Mouse (Mus musculus): ENCODE measurements around the gene Stk4. TPM values are rescaled to one million over a fixed set of nuclear protein-coding genes. Genes with fewer than 3 reads are reported as not detected.
"Not testable (repeated sequence)": the region's sequence is repeated elsewhere in the genome, so short reads cannot be mapped to it uniquely, and the experiment has no call there.

Stk4 gene
- 34.7 and 42.5 TPM in 2 replicates for total RNA-seq (2021)
- long read RNA-seq, full-length matches to known transcripts = 4 of 5 reads
- long read RNA-seq, partial matches to known transcripts = 0 of 5 reads
- long read RNA-seq, other reads (novel, unspliced or antisense) = 1 of 5 reads

- no peak for DNase-seq
These were observed at the start of gene Stk4 for GRCm38 (mm10) chr2:164070142-164070764. TSS of gene Stk4 (plus strand) at chr2:164070322.

GRCm38 (mm10) chr2:164022104-164022503 is 48.0 kb upstream of the Stk4 start:
- no peak for DNase-seq

DNA sequence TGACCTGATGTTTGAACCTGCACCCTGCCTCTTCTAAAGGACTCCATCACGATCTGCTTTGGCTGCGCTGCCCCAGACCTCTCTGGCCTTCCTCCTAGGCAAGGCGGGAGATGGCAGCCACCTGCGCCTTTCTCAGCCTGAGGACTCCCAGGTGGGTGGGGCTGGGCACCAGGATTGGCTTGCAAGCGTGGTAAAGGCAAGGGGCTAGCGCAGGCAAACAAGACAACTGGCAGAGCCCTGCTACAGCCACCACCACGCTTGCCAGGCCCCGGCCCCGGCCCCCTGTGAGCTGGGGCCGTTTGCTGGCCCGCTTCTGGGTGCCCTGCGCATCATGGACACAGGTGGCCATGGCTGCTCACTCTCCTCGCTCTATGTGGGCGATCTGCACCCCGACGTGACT is 45.0 kb upstream of the Stk4 start, which contains the start of gene Pabpc1l:
Gene Pabpc1l (plus strand): TSS at position 301 of the 400 bp plus-strand sequence.
- no peak for DNase-seq

- DNase-seq = no peak
These were observed 39.0 kb upstream of the Stk4 start for GRCm38 (mm10) chr2:164031147-164031546.

- DNase-seq = no peak
These were observed 37.1 kb upstream of the Stk4 start for GRCm38 (mm10) chr2:164032973-164033372.

DNA sequence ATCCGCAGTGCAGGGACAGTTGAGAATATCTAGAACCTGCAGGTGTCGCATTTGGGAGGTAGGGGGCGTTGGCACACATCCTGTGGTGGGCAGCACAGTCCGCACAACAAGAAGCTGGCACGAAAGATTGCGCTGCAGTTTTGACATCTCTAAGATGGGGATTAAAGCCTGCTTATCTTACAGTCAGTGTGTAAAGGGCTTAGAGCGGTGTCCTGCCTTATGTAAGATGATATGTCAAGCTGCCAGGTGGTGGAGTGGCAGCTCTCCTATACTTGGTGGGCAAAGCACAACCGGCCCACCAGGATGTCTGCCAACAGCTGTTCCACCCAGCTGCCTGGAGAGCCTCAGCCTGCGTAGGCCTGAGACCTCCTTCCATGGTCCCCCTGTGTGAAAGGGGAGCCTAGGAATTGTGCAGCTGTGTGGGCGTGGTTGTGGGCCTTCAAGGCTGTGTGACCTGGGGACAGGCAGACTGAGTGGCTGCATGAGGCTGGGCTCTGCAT is 33.6 kb upstream of the Stk4 start:
- DNase-seq = no peak

GRCm38 (mm10) chr2:164038407-164039028 is 31.6 kb upstream of the Stk4 start:
- DNase-seq = no peak

DNA sequence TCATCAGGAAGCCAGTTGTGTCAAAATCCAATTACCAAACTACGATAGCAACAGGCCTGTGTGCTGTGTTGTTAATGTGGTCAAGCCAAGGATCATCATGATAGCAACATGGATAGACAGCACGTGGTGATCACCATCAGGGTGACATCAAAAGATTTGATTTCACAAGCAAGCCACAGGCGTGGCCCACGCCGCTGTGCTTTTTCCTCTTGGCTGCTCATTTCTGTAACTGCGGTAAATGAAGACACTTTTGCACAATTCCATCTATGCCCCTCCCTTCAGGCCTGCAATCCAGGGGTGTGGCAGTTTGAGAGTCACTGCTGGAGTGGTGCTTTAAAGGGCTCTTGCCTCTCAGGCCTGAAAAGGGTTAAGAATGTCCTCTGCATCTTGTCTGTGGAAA is 29.2 kb upstream of the Stk4 start:
- DNase-seq = no peak

DNA sequence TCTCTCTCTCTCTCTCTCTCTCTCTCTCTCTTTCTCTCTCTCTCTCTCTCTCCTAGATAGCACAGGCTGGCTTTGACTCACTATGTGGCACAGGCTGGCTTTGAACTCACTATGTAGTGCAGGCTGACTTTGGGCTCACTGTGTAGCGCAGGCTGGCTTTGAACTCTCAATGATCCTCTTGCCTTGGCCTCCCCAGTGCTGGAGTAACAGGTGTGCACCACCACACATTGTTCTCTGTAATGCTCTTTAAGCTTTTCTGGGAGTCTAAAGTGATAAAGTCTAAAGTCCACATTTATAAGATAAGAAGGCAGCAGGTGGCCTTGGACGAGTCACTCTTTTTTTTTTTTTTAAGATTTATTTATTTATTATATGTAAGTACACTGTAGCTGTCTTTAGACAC is 28.6 kb upstream of the Stk4 start:
- no peak for DNase-seq

GRCm38 (mm10) chr2:164047197-164047690 is 22.9 kb upstream of the Stk4 start:
- DNase-seq = peak; percentile 26

GRCm38 (mm10) chr2:164053767-164054166 is 16.4 kb upstream of the Stk4 start:
- DNase-seq = peak; percentile 68

GRCm38 (mm10) chr2:164054671-164055070 is 15.5 kb upstream of the Stk4 start:
- DNase-seq = no peak

DNA sequence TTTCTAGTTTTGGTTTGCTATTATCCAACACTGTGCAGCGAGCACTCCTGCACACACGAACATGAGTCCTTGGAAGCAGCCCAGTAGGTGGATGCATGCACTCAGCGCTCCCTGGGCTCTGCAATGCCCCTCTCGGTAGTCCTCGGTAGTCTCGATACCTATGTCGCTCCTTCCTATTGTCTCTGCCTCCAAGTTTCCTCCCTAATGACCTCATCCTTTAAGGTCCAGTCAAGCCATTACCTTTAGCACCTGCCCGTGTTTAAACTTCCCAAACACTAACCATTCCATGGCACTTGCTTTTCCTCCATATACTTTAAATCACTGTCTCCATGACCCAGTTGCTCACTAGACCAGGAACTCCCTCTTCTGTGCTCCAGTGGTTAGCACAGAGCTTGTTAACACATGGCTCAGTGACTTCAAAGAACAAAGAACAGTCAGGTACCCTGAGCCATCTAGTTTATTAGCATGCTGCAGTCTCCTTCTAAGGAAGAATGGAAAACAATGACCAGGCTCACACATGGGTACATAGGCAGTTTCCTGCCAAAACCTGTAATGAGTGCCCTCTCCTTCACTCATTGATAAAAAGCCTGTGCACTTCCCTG is 10.4 kb upstream of the Stk4 start:
- DNase-seq = no peak

DNA sequence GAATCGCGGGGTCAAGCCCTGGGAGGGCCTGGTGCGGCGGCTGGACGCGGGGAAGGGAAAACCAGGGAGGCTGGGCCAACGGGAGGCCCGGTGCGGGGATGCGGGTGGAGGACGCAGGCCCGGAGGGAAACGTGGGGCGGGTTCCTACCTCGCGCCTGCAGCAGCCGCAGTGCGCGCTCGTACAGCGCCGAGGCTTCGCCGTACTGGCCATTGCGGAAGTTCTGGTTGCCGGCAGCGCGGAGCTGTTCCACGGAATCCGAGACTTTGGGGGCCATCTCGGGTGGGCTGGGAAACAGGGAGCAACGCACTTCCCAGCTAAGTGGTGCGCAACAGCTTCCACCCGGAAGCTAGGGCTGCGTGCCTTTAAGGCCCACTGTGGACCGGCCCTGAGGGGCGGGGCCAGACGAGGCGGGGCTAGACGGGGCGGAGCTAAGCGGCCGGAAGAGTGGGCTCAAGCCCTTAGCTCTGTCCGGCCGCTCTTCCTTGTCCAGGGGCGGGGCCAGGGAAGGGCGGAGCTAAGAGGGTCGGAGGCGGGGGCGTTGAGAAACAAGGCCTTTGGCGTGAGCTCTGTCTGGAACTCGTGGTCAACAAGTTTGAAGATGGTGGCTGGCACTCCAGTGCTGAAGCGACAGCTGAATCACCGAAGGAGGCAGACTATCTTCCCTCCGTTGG is 779 bp downstream of the Stk4 start, which contains the start of gene Tomm34:
Gene Tomm34 (minus strand): TSS at position 405 of the 672 bp plus-strand sequence.
- DNase-seq = peak; percentile 97

DNA sequence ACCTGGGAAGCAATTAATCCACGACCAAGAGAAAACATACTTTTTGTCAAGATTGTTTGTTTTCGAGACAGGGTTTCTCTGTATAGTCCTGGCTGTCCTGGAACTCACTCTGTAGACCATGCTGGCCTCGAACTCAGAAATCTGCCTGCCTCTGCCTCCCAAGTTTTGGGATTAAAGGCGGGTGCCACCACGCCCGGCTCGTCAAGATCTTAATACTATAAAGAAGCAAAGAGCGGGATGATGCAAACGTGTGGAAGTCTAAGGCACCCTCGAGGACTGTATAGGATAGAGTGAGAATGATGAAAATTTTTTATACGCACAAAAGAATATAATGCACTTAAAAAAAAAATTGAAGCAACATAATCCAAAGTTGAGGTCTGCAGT is 1.3 kb downstream of the Stk4 start:
- DNase-seq = not testable (repeated sequence)

DNA sequence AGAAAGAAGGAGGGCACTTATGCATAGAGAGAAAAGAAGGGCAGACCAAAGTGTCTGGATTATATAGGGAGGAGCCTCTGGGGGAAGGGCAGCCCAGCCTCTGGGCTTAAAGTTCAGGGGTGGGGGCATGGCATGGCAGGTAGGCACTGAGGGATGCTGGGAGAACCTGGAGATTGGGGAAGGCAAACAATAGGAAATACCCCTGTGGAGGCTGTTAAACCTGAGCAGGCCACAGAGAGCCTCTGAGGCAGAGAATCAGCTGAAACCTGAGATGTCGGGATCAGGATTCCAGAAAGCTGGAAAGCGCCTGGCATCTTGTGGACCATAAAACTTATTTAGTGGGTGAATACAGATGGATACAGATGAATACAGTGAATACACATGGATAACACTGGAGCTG is 2.0 kb downstream of the Stk4 start:
- no peak for DNase-seq

- no peak for DNase-seq
These were observed 3.0 kb downstream of the Stk4 start for GRCm38 (mm10) chr2:164073120-164073519.

GRCm38 (mm10) chr2:164073918-164074578 is 3.9 kb downstream of the Stk4 start:
- DNase-seq = peak; percentile 98

- DNase-seq = no peak
These were observed 5.0 kb downstream of the Stk4 start for GRCm38 (mm10) chr2:164075088-164075487.

DNA sequence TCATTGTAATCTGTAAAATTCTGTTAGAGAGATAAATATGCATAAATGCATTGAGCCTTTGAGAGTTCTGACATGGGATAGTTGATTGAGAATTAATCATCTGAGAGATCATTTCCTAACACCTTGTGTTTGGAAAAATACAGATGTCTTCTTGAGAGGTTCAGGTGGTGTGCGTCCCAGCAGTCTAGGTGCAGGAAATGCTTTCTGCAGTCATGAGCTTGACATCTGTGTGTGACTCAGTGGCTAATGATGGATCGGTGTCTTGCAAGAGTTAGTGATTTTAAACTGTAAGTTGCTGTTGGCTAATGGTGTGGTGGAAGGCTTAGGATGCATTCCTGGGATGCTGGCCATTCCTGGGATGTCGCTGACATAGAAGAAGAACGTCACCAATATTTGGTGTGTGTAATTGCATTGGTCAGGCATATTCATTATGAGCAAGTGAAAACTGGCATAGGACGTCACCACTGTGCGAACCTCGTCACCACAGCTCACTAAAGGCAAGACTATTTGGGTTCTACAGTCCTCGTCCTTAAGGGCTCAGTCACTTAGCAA is 6.8 kb downstream of the Stk4 start:
- DNase-seq = no peak

- DNase-seq = no peak
These were observed 7.8 kb downstream of the Stk4 start for GRCm38 (mm10) chr2:164077875-164078274.

GRCm38 (mm10) chr2:164079488-164079887 is 9.4 kb downstream of the Stk4 start:
- DNase-seq = no peak
